Mouse (Mus musculus) lung, postnatal 4 days (tissue): ENCODE results near the gene 6820408C15Rik.

Experiments
- DNase-seq, 2 experiments: peaks; one replicate each; pipeline ENCODE4 v3.0.0; 2021

Gene 6820408C15Rik

DNA sequence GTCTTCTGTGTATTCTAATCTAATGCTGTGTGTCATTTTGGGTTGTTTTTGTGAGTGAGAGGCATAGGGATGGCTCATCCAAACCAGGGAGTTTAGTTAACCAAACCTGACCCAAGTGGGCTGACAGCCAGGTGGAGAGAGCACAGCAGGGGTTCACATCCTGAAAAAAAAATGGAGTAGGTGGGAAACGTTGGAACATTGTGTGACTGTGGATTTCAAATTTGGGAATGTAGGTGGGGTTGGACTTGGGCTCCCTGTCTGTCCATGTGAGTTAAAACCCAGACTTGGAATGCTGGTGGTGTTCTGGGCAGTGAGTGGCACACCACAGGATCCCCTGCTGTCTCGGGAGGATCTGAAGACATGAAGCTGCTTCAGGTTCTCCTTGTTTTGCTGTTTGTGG is 61.4 kb downstream of the 6820408C15Rik start, which contains the start of gene Defb20:
TSS of gene Defb20 (plus strand) at position 301 of the 400 bp plus-strand sequence.
- DNase-seq = no peak

DNA sequence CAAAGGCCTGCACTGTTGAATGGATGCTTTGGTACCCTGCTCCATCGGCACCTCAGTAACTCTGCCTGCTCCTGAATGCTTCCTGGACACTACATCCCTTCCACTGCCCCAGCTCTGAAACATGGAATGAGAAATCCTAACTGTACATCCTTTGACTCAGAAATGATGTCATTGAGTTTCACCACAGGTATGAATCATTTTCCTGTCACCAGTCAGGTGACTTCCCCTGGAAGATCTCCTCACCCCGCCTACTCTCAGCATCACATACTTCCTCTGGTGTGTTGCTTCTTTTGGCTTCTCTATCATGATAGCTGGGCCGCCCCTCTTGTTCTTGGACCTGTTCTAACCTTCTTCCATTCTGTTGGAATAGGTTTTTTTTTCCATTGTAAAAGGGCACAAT is 65.5 kb downstream of the 6820408C15Rik start:
- DNase-seq = no peak

DNA sequence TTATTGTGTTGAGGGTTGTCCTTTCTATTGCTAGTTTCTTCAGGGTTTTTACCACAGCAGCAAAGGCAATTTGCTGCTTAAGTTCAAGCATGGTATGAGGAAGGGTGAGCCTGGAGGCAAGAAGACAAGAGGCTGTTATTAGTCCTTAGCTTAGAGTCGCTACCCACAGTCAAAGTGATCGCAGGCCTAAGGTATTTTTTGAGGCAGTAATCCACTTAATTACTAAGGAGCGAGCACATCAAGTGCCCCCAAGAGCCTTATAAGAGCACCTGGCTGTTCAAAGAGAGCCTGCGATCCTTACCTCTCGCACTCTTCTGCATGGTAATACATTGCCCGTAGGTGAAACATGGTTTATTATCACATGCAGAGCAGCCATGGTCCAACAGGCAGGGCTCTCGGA is 66.3 kb downstream of the 6820408C15Rik start:
- peak; percentile 8 to 28 for DNase-seq

DNA sequence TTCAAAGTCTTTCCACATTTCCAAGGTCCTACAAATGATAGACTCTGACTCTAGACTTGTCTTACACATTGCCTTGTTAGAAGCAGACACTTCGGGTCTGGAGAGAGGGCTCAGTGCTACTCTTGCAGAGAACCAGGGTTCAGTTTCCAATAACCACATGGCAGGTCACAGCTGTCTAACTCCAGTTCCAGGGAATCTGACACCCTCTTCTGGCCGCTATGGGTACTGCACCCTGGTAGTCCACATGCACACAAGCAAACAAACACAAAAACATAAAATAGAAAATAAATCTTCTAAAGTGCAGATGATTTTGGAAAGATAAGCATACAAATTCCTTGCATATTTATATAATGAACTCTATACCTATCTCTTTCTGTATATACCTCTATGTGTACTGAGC is 71.6 kb downstream of the 6820408C15Rik start:
- DNase-seq = no peak

DNA sequence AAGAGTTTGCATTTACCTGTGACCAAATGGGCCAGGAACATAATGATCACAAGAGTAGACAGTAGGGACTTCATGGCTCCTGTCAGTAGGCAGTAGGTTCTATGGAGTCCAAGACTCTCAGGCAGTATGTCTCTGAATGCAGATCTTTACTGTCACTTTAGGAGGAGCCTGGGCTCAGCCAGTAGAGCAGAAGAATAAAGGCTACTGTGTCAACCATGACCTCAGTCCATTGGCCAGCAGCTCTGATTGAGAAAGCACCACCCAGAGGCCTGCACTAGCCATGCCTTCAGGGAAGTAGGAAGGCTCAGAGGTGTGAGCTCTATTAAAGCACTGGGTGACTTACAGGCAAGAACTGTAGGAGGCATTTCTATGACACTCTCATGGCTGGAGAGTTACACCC is 74.7 kb downstream of the 6820408C15Rik start, which contains the start of gene Defb22:
TSS of gene Defb22 (minus strand) at position 101 of the 400 bp plus-strand sequence.
- DNase-seq = no peak

DNA sequence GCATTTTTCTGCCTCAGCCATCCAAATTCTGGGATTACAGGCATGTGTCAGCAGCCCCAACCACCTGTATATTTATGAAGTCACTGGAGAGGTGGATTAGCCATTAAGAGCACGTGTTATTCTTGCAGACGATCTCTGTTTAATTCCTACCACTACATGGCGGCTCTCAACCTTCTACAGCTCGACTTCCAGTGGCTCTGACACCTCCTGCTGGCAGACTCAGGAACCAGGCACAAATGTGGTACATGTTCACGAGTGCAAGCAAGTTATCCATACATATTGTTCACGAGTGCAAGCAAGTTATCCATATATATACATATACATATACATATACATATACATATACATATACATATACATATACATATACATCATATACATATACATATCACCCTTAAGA is 77.8 kb downstream of the 6820408C15Rik start:
- DNase-seq = no peak
